21 mouse cellular contexts compared by ENCODE assay signal in the genomic region with DNA sequence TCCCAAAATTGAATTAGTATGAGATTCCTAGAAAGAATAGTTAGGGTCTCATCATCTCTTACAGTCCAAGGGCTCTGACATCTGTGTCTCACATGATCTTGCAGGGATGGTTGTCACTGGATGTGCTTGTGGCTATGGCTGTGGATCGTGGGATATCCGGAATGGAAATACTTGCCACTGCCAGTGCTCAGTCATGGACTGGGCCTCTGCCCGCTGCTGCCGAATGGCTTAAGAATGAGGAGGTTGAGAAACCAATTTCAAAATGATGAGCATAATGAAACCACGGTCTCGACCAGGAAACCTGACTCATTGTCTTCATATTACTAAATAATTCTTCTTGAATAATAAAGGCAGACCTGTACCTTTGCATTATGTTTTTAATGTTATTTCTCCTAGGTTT. TPM values are rescaled to one million over a fixed set of nuclear protein-coding genes. Genes with fewer than 3 reads are reported as not detected.
"Had no signal": no experiment of that assay in that cellular context is flagged by ENCODE, and none has a peak within 500 bp of the region (broad histone marks: within the 10 kb centered on the region; RNA-seq: fewer than 3 reads in every experiment).

No protein-coding gene starts in this region.

- H3K36me3 ChIP-seq: limb, embryonic 15.5 days; midbrain, embryonic 12.5 days; neural tube, embryonic 15.5 days had no signal

- H3K27me3 ChIP-seq: limb, embryonic 15.5 days; midbrain, embryonic 12.5 days; neural tube, embryonic 15.5 days had no signal

- H3K4me3 ChIP-seq: layer of hippocampus, adult 2 months; limb, embryonic 15.5 days; midbrain, embryonic 12.5 days; neural tube, embryonic 15.5 days had no signal

- H3K4me1 ChIP-seq: limb, embryonic 15.5 days; midbrain, embryonic 12.5 days; neural tube, embryonic 15.5 days had no signal

- ATAC-seq: midbrain, embryonic 16.5 days had no signal

- H3K4me2 ChIP-seq: limb, embryonic 15.5 days; lung, embryonic 14.5 days; midbrain, embryonic 12.5 days; neural tube, embryonic 15.5 days had no signal

- H3K27ac ChIP-seq: layer of hippocampus, adult 2 months; limb, embryonic 15.5 days; liver, embryonic 14.5 days; midbrain, embryonic 12.5 days; neural tube, embryonic 15.5 days; stomach, postnatal 0 days had no signal

- DNase-seq: kidney, adult 18-20 months; kidney, postnatal 10 days; kidney, postnatal 4 days; lung, embryonic 14.5 days; lung, postnatal 10 days; lung, postnatal 4 days; thymus, postnatal 4 days had no signal

- H3K9me3 ChIP-seq: limb, embryonic 15.5 days; midbrain, embryonic 12.5 days; neural tube, embryonic 15.5 days had no signal

- H3K9ac ChIP-seq: limb, embryonic 15.5 days; liver, embryonic 14.5 days; lung, embryonic 14.5 days; midbrain, embryonic 12.5 days; neural tube, embryonic 15.5 days had no signal

RNA-seq across cellular contexts. Expression of gene Retnlb, which starts 1.9 kb away (rescaled TPM):
- total RNA-seq: layer of hippocampus, adult 2 months; layer of hippocampus, postnatal 25 days; left cerebral cortex, adult 8-10 months; left cerebral cortex, postnatal 25 days; megakaryocyte-erythroid progenitor cell, adult 5-6 weeks had no signal
- polyA plus RNA-seq: kidney, embryonic 14.5 days; limb, embryonic 11.5 days; limb, embryonic 15.5 days; liver, embryonic 14.5 days; midbrain, embryonic 12.5 days; midbrain, embryonic 16.5 days; neural tube, embryonic 11.5 days; neural tube, embryonic 15.5 days; stomach, postnatal 0 days had no signal

RNA-seq across cellular contexts. Expression of gene Retnla, which starts 23.8 kb away (rescaled TPM):
- total RNA-seq: layer of hippocampus, adult 2 months; layer of hippocampus, postnatal 25 days; left cerebral cortex, adult 8-10 months; left cerebral cortex, postnatal 25 days; megakaryocyte-erythroid progenitor cell, adult 5-6 weeks had no signal
- polyA plus RNA-seq: kidney, embryonic 14.5 days; limb, embryonic 11.5 days; limb, embryonic 15.5 days; liver, embryonic 14.5 days; midbrain, embryonic 12.5 days; midbrain, embryonic 16.5 days; neural tube, embryonic 11.5 days; neural tube, embryonic 15.5 days; stomach, postnatal 0 days had no signal

RNA-seq across cellular contexts. Expression of gene Trat1, which starts 46.7 kb away (rescaled TPM):
- polyA plus RNA-seq: kidney, embryonic 14.5 days; limb, embryonic 11.5 days; liver, embryonic 14.5 days; lung, embryonic 14.5 days; midbrain, embryonic 12.5 days; midbrain, embryonic 16.5 days; neural tube, embryonic 11.5 days; stomach, postnatal 0 days had no signal

RNA-seq across cellular contexts. Expression of gene Retnlg, which starts 53.9 kb away (rescaled TPM):
- total RNA-seq: layer of hippocampus, adult 2 months; layer of hippocampus, postnatal 25 days; left cerebral cortex, adult 8-10 months; left cerebral cortex, postnatal 25 days; megakaryocyte-erythroid progenitor cell, adult 5-6 weeks had no signal
- polyA plus RNA-seq: kidney, embryonic 14.5 days; limb, embryonic 11.5 days; lung, embryonic 14.5 days; midbrain, embryonic 12.5 days; midbrain, embryonic 16.5 days; neural tube, embryonic 11.5 days had no signal
